Mouse (Mus musculus) megakaryocyte, embryonic 14.5 days (primary cell): ENCODE results near the gene Efcab5.

Experiments used
- FLI1 ChIP-seq: IDR thresholded peaks from 2 replicates; pipeline ENCODE4 v1.6.1; 2012; ENCODE audit warnings: low read length, inconsistent platforms, mixed read lengths
- GATA1 ChIP-seq: IDR thresholded peaks from 3 replicates; pipeline ENCODE4 v1.6.1; 2012; ENCODE audit warnings: mixed read lengths, low read length, inconsistent platforms, borderline replicate concordance

GRCm38 (mm10) chr11:77182041-77182440 lies 6.7 kb downstream of the Efcab5 start:
- no peak for TF ChIP-seq GATA1
- no peak for TF ChIP-seq FLI1
